Mouse (Mus musculus) liver, postnatal 0 days (tissue): Measurements from ENCODE around the gene Srebf2. TPM values are rescaled to one million over a fixed set of nuclear protein-coding genes. Genes with fewer than 3 reads are reported as not detected.

Experiments
- ATAC-seq: fragments of 200-750 bp; cut with Nextera tagmentation; 2 replicates; pipeline ENCODE4 v1.8.0; 2017; ENCODE audit warnings: mild to moderate bottlenecking, moderate library complexity
- DNase-seq: peaks from one replicate; pipeline ENCODE4 v3.0.0-alpha.2; 2016
- H3K27ac ChIP-seq: fragments of 300-500 bp; sonication (generic); 2 replicates; pipeline ENCODE4 v1.5.1; 2014; ENCODE audit warnings: antibody characterized with exemption, moderate library complexity, mild to moderate bottlenecking, low read depth
- H3K27me3 ChIP-seq: fragments of 300-500 bp; sonication (generic); 2 replicates; pipeline ENCODE4 v1.6.1; 2014; ENCODE audit warnings: low read length, control low read depth, mixed read lengths; ENCODE audit not compliant: insufficient read depth
- H3K36me3 ChIP-seq: fragments of 300-500 bp; sonication (generic); replicated peaks from 2 replicates; pipeline ENCODE4 v1.6.1; 2014; ENCODE audit warnings: mild to moderate bottlenecking, control low read depth, low read length, moderate library complexity, mixed read lengths; ENCODE audit not compliant: insufficient read depth
- H3K4me1 ChIP-seq: fragments of 300-500 bp; sonication (generic); 2 replicates; pipeline ENCODE4 v1.6.1; 2014; ENCODE audit warnings: antibody characterized with exemption, mild to moderate bottlenecking, control low read depth; ENCODE audit not compliant: insufficient read depth
- H3K4me2 ChIP-seq: fragments of 300-500 bp; sonication (generic); 2 replicates; pipeline ENCODE4 v1.6.1; 2014; ENCODE audit warnings: low read depth, mild to moderate bottlenecking, low read length, moderate library complexity, mixed read lengths
- H3K4me3 ChIP-seq: fragments of 300-500 bp; sonication (generic); 2 replicates; pipeline ENCODE4 v1.5.1; 2014; ENCODE audit warnings: low read depth, low read length
- H3K9ac ChIP-seq: fragments of 300-500 bp; sonication (generic); replicated peaks from 2 replicates; pipeline ENCODE4 v1.6.1; 2014; ENCODE audit warnings: mild to moderate bottlenecking, moderate library complexity
- H3K9me3 ChIP-seq: fragments of 300-500 bp; sonication (generic); 2 replicates; pipeline ENCODE4 v1.6.1; 2016; ENCODE audit warnings: mild to moderate bottlenecking, control low read depth, low read length, mixed read lengths
- CTCF ChIP-seq: sonication (generic); IDR thresholded peaks from 2 replicates; pipeline ENCODE4 v1.5.1; 2016; ENCODE audit warnings: antibody characterized with exemption, low read depth
- EP300 ChIP-seq: IDR thresholded peaks from 2 replicates; pipeline ENCODE4 v1.6.1; 2016; ENCODE audit warnings: antibody characterized with exemption, low read depth, mild to moderate bottlenecking
- WGBS: fragments of 180-500 bp; shearing (Covaris S2); extraction: QIAGEN DNeasy Blood & Tissue Kit; methylation state at CpG from one replicate; pipeline ENCODE4 v1.1.7; 2014; ENCODE audit not compliant: insufficient replicate concordance; 5-methylcytosine and 5-hydroxymethylcytosine counted together
- polyA plus RNA-seq: library from polyadenylated mRNA; unstranded; fragments of >200 nt; fragmentation: Nextera tagmentation; extraction: Ambion mirVana; gene quantifications from 2 replicates; pipeline ENCODE4 v1.2.1, GENCODE M21; 2015

Srebf2 gene
- polyA plus RNA-seq, 1 experiment from 2014 or later, result 33.6 TPM

- no peak overlapping the region for H3K4me3 ChIP-seq
- H3K27ac ChIP-seq, result peak overlapping the region; percentile 90; the same call in 1 of the 2 replicates
- ATAC-seq, result no peak
- no peak overlapping the region for H3K4me2 ChIP-seq
- WGBS, result 14% methylated on average over 2 of the region's 2 CpGs
- H3K27me3 ChIP-seq, result no peaks in the 10 kb centered on the region
- 0 out of 2 replicates have a peak, but pooled peaks cover 2% of the 10 kb centered on the region for H3K36me3 ChIP-seq
- H3K9ac ChIP-seq, result no peak overlapping the region
- H3K9me3 ChIP-seq, result no peaks in the 10 kb centered on the region
- peaks cover 39% of the 10 kb centered on the region for H3K4me1 ChIP-seq
- no peak for DNase-seq
- TF ChIP-seq CTCF (no peak), EP300 (no peak)
These were observed 1.6 kb upstream of the Srebf2 start for GRCm38 (mm10) chr15:82145408-82145807.

- no peak for DNase-seq
- Histone ChIP-seq H3K9me3 (no peaks in the 10 kb centered on the region), H3K27ac (peak overlapping the region; percentile 90), H3K9ac (peak overlapping the region; percentile 56), H3K4me3 (peak overlapping the region; percentile 98), H3K36me3 (0 out of 2 replicates have a peak, but pooled peaks cover 2% of the 10 kb centered on the region), H3K27me3 (no peaks in the 10 kb centered on the region), H3K4me1 (peaks cover 41% of the 10 kb centered on the region), H3K4me2 (peak overlapping the region; percentile 97)
- TF ChIP-seq CTCF (peak; percentile 14; the same call in 1 of the 2 replicates), EP300 (no peak)
- 20% methylated on average over 11 of the region's 11 CpGs for WGBS
- no peak for ATAC-seq
These were observed 871 bp upstream of the Srebf2 start for GRCm38 (mm10) chr15:82145851-82146769.

GRCm38 (mm10) chr15:82147611-82148111, 680 bp downstream of the Srebf2 start:
- no peaks in the 10 kb centered on the region for H3K36me3 ChIP-seq
- 3% methylated on average over 42 of the region's 50 CpGs for WGBS
- H3K4me2 ChIP-seq, result peak overlapping the region; percentile 97
- no peaks in the 10 kb centered on the region for H3K27me3 ChIP-seq
- ATAC-seq, result peak; percentile 37
- no peak for TF ChIP-seq EP300
- no peak for TF ChIP-seq CTCF
- peak; percentile 77 for DNase-seq
- no peaks in the 10 kb centered on the region for H3K9me3 ChIP-seq
- peak overlapping the region; percentile 90 for H3K27ac ChIP-seq
- peak overlapping the region; percentile 98 for H3K4me3 ChIP-seq
- H3K9ac ChIP-seq, result peak overlapping the region; percentile 93
- peaks cover 50% of the 10 kb centered on the region for H3K4me1 ChIP-seq

GRCm38 (mm10) chr15:82148510-82148911, 1.5 kb downstream of the Srebf2 start:
- ATAC-seq (no peak), DNase-seq (no peak)
- TF ChIP-seq CTCF (no peak), EP300 (no peak)
- peak overlapping the region; percentile 93 for H3K9ac ChIP-seq
- WGBS, result 26% methylated on average over 9 of the region's 9 CpGs
- H3K4me3 ChIP-seq, result peak overlapping the region; percentile 98
- H3K4me2 ChIP-seq, result peak overlapping the region; percentile 97
- no peaks in the 10 kb centered on the region for H3K27me3 ChIP-seq
- no peaks in the 10 kb centered on the region for H3K9me3 ChIP-seq
- peak overlapping the region; percentile 90 for H3K27ac ChIP-seq
- H3K4me1 ChIP-seq, result peaks cover 55% of the 10 kb centered on the region
- H3K36me3 ChIP-seq, result no peaks in the 10 kb centered on the region

- ATAC-seq (no peak), DNase-seq (no peak)
- H3K27me3 ChIP-seq, result no peaks in the 10 kb centered on the region
- H3K27ac ChIP-seq, result no peak overlapping the region
- TF ChIP-seq CTCF, result no peak
- TF ChIP-seq EP300, result no peak
- H3K4me1 ChIP-seq, result peaks cover 51% of the 10 kb centered on the region
- H3K36me3 ChIP-seq, result no peaks in the 10 kb centered on the region
- no peak overlapping the region for H3K9ac ChIP-seq
- no peak overlapping the region for H3K4me2 ChIP-seq
- no peaks in the 10 kb centered on the region for H3K9me3 ChIP-seq
- H3K4me3 ChIP-seq, result no peak overlapping the region
These were observed 3.1 kb downstream of the Srebf2 start for GRCm38 (mm10) chr15:82150042-82150441.

- peaks cover 42% of the 10 kb centered on the region for H3K4me1 ChIP-seq
- no peaks in the 10 kb centered on the region for H3K9me3 ChIP-seq
- H3K9ac ChIP-seq, result no peak overlapping the region
- TF ChIP-seq EP300, result no peak
- no peak for TF ChIP-seq CTCF
- no peaks in the 10 kb centered on the region for H3K27me3 ChIP-seq
- no peak overlapping the region for H3K4me2 ChIP-seq
- 63% methylated on average over 4 of the region's 4 CpGs for WGBS
- no peaks in the 10 kb centered on the region for H3K36me3 ChIP-seq
- ATAC-seq (no peak), DNase-seq (no peak)
- no peak overlapping the region for H3K4me3 ChIP-seq
- no peak overlapping the region for H3K27ac ChIP-seq
These were observed 4.2 kb downstream of the Srebf2 start for GRCm38 (mm10) chr15:82151176-82151575.
